Mouse (Mus musculus): ENCODE data around the gene Galnt17. TPM values are rescaled to one million over a fixed set of nuclear protein-coding genes. Genes with fewer than 3 reads are reported as not detected.

Gene Galnt17
- polyA plus RNA-seq, 1 experiment from 2014 or later = 0.81 TPM

GRCm38 (mm10) chr5:131222498-131223244 lies 85.6 kb downstream of the Galnt17 start:
- no peak overlapping the region for H3K27ac ChIP-seq (replicated peaks)
- ATAC-seq (ENCODE audit: low FRiP score, low TSS enrichment) (no peak), DNase-seq (ENCODE audit: low spot score) (no peak)
- no peak overlapping the region for H3K9ac ChIP-seq (ENCODE audit: low read length)
- H3K27me3 ChIP-seq (ENCODE audit: control insufficient read depth, insufficient read depth, low read length) = no peaks in the 10 kb centered on the region
- no peaks in the 10 kb centered on the region for H3K4me1 ChIP-seq (replicated peaks; ENCODE audit: control insufficient read depth, insufficient read depth)
- no peaks in the 10 kb centered on the region for H3K9me3 ChIP-seq (ENCODE audit: control insufficient read depth, low read length)
- TF ChIP-seq EP300 (optimal IDR thresholded peaks at IDR 0.05) = no peak
- TF ChIP-seq CTCF (IDR thresholded peaks at IDR 0.05; ENCODE audit: low read depth) = no peak
- no peak overlapping the region for H3K4me2 ChIP-seq (replicated peaks; ENCODE audit: low read depth)
- H3K36me3 ChIP-seq (ENCODE audit: control insufficient read depth, insufficient read depth, low read length) = no peaks in the 10 kb centered on the region
- 80% methylated on average over 10 of the region's 10 CpGs for WGBS
- H3K4me3 ChIP-seq (ENCODE audit: low read depth, low read length) = no peak overlapping the region

- no peak for DNase-seq (ENCODE audit: low spot score)
- H3K27ac ChIP-seq (replicated peaks) = no peak overlapping the region
- no peaks in the 10 kb centered on the region for H3K9me3 ChIP-seq (ENCODE audit: control insufficient read depth, low read length)
- WGBS = 82% methylated on average over 3 of the region's 3 CpGs
- no peaks in the 10 kb centered on the region for H3K4me1 ChIP-seq (replicated peaks; ENCODE audit: control insufficient read depth, insufficient read depth)
- no peak for TF ChIP-seq CTCF (IDR thresholded peaks at IDR 0.05; ENCODE audit: low read depth)
- TF ChIP-seq EP300 (optimal IDR thresholded peaks at IDR 0.05) = no peak
- no peak overlapping the region for H3K4me3 ChIP-seq (ENCODE audit: low read depth, low read length)
- H3K36me3 ChIP-seq (ENCODE audit: control insufficient read depth, insufficient read depth, low read length) = no peaks in the 10 kb centered on the region
- H3K4me2 ChIP-seq (replicated peaks; ENCODE audit: low read depth) = no peak overlapping the region
- no peaks in the 10 kb centered on the region for H3K27me3 ChIP-seq (ENCODE audit: control insufficient read depth, insufficient read depth, low read length)
- no peak for ATAC-seq (ENCODE audit: low FRiP score, low TSS enrichment)
- no peak overlapping the region for H3K9ac ChIP-seq (ENCODE audit: low read length)
Measured at GRCm38 (mm10) chr5:131218221-131218620, 90.1 kb downstream of the Galnt17 start.

DNA sequence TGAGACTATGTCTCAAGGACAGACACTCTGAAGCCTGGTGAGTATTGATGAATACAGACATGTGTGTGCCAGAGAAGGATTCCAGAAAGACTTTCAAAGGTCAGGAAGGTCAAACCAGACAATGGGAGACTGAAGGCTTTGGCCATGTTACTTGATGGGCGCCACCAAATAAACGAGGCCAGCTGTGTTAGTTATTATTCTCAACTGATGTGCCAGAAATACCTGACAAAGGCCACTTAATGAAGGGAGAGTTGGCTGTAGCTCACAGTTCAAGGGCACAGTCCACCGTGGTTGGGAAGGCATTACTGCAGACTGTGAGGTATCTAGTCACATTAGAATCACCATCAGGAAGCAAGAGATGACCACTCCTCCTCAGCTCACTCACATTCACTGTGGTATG lies 96.7 kb downstream of the Galnt17 start:
- Histone ChIP-seq H3K4me2 (replicated peaks; ENCODE audit: low read depth) (no peak overlapping the region), H3K27me3 (ENCODE audit: control insufficient read depth, insufficient read depth, low read length) (no peaks in the 10 kb centered on the region), H3K36me3 (ENCODE audit: control insufficient read depth, insufficient read depth, low read length) (no peaks in the 10 kb centered on the region), H3K4me1 (replicated peaks; ENCODE audit: control insufficient read depth, insufficient read depth) (no peaks in the 10 kb centered on the region), H3K9me3 (ENCODE audit: control insufficient read depth, low read length) (no peaks in the 10 kb centered on the region), H3K4me3 (ENCODE audit: low read depth, low read length) (no peak overlapping the region), H3K27ac (replicated peaks) (no peak overlapping the region), H3K9ac (ENCODE audit: low read length) (no peak overlapping the region)
- ATAC-seq (ENCODE audit: low FRiP score, low TSS enrichment) = no peak
- WGBS = 70% methylated on average over 3 of the region's 3 CpGs
- no peak for DNase-seq (ENCODE audit: low spot score)
- no peak for TF ChIP-seq EP300 (optimal IDR thresholded peaks at IDR 0.05)
- no peak for TF ChIP-seq CTCF (IDR thresholded peaks at IDR 0.05; ENCODE audit: low read depth)

GRCm38 (mm10) chr5:131201146-131201545 lies 107.2 kb downstream of the Galnt17 start:
- Histone ChIP-seq H3K9ac (ENCODE audit: low read length) (no peak overlapping the region), H3K27me3 (ENCODE audit: control insufficient read depth, insufficient read depth, low read length) (no peaks in the 10 kb centered on the region), H3K9me3 (ENCODE audit: control insufficient read depth, low read length) (no peaks in the 10 kb centered on the region), H3K27ac (replicated peaks) (no peak overlapping the region), H3K4me1 (replicated peaks; ENCODE audit: control insufficient read depth, insufficient read depth) (no peaks in the 10 kb centered on the region), H3K4me2 (replicated peaks; ENCODE audit: low read depth) (no peak overlapping the region), H3K4me3 (ENCODE audit: low read depth, low read length) (no peak overlapping the region), H3K36me3 (ENCODE audit: control insufficient read depth, insufficient read depth, low read length) (no peaks in the 10 kb centered on the region)
- TF ChIP-seq EP300 (optimal IDR thresholded peaks at IDR 0.05) = no peak
- no peak for TF ChIP-seq CTCF (IDR thresholded peaks at IDR 0.05; ENCODE audit: low read depth)
- ATAC-seq (ENCODE audit: low FRiP score, low TSS enrichment) = no peak
- DNase-seq (ENCODE audit: low spot score) = no peak
- WGBS = 62% methylated on average over 2 of the region's 2 CpGs

- H3K4me1 ChIP-seq (replicated peaks; ENCODE audit: control insufficient read depth, insufficient read depth) = no peaks in the 10 kb centered on the region
- H3K27ac ChIP-seq (replicated peaks) = no peak overlapping the region
- H3K4me2 ChIP-seq (replicated peaks; ENCODE audit: low read depth) = no peak overlapping the region
- H3K9ac ChIP-seq (ENCODE audit: low read length) = no peak overlapping the region
- DNase-seq (ENCODE audit: low spot score) = no peak
- ATAC-seq (ENCODE audit: low FRiP score, low TSS enrichment) = no peak
- H3K27me3 ChIP-seq (ENCODE audit: control insufficient read depth, insufficient read depth, low read length) = no peaks in the 10 kb centered on the region
- H3K4me3 ChIP-seq (ENCODE audit: low read depth, low read length) = no peak overlapping the region
- TF ChIP-seq CTCF (IDR thresholded peaks at IDR 0.05; ENCODE audit: low read depth) (no peak), EP300 (optimal IDR thresholded peaks at IDR 0.05) (no peak)
- H3K9me3 ChIP-seq (ENCODE audit: control insufficient read depth, low read length) = no peaks in the 10 kb centered on the region
- no peaks in the 10 kb centered on the region for H3K36me3 ChIP-seq (ENCODE audit: control insufficient read depth, insufficient read depth, low read length)
- 71% methylated on average over 3 of the region's 3 CpGs for WGBS
Measured at GRCm38 (mm10) chr5:131192311-131192710, 116.0 kb downstream of the Galnt17 start.

GRCm38 (mm10) chr5:131184566-131184965 lies 123.7 kb downstream of the Galnt17 start:
- TF ChIP-seq CTCF (IDR thresholded peaks at IDR 0.05; ENCODE audit: low read depth) (no peak), EP300 (optimal IDR thresholded peaks at IDR 0.05) (no peak)
- Histone ChIP-seq H3K27me3 (ENCODE audit: control insufficient read depth, insufficient read depth, low read length) (no peaks in the 10 kb centered on the region), H3K4me1 (replicated peaks; ENCODE audit: control insufficient read depth, insufficient read depth) (no peaks in the 10 kb centered on the region), H3K9ac (ENCODE audit: low read length) (no peak overlapping the region), H3K4me3 (ENCODE audit: low read depth, low read length) (no peak overlapping the region), H3K4me2 (replicated peaks; ENCODE audit: low read depth) (no peak overlapping the region), H3K27ac (replicated peaks) (no peak overlapping the region), H3K36me3 (ENCODE audit: control insufficient read depth, insufficient read depth, low read length) (no peaks in the 10 kb centered on the region), H3K9me3 (ENCODE audit: control insufficient read depth, low read length) (no peaks in the 10 kb centered on the region)
- no peak for ATAC-seq (ENCODE audit: low FRiP score, low TSS enrichment)
- DNase-seq (ENCODE audit: low spot score) = no peak

Data from stomach, postnatal 0 days (tissue).